Mouse (Mus musculus) liver, adult 2 months (tissue): Measurements from ENCODE around the gene Spred2. TPM values are rescaled to one million over a fixed set of nuclear protein-coding genes. Genes with fewer than 3 reads are reported as not detected.

Experiments
- DNase-seq: peaks from one replicate; pipeline ENCODE4 v3.0.0-alpha.2; 2011; ENCODE audit warnings: low read depth, low spot score; ENCODE audit errors: extremely low read depth
- H3K27ac ChIP-seq: fragments of 200-500 bp; replicated peaks from 2 replicates; pipeline ENCODE4 v1.5.1; 2012; ENCODE audit warnings: low read depth, mild to moderate bottlenecking, control low read depth, inconsistent platforms, low read length; ENCODE audit not compliant: insufficient read depth
- H3K27me3 ChIP-seq: fragments of 200-500 bp; 2 replicates; pipeline ENCODE4 v1.6.1; 2012; ENCODE audit warnings: mild to moderate bottlenecking, moderate library complexity, low read length, inconsistent platforms; ENCODE audit not compliant: control insufficient read depth, insufficient read depth
- H3K36me3 ChIP-seq: fragments of 200-500 bp; 2 replicates; pipeline ENCODE4 v1.6.1; 2012; ENCODE audit warnings: low read length, inconsistent platforms; ENCODE audit not compliant: control insufficient read depth, insufficient read depth
- H3K4me1 ChIP-seq: fragments of 200-500 bp; 2 replicates; pipeline ENCODE4 v1.6.1; 2011; ENCODE audit warnings: low read length; ENCODE audit not compliant: control insufficient read depth, insufficient read depth
- H3K4me3 ChIP-seq: fragments of 200-500 bp; 2 replicates; pipeline ENCODE4 v1.5.1; 2011; ENCODE audit warnings: low read depth, mild to moderate bottlenecking, control low read depth, low read length, moderate library complexity; ENCODE audit not compliant: insufficient read depth
- H3K79me2 ChIP-seq: fragments of 200-500 bp; 2 replicates; pipeline ENCODE4 v1.6.1; 2012; ENCODE audit warnings: inconsistent platforms, mild to moderate bottlenecking, low read length, moderate library complexity; ENCODE audit not compliant: control insufficient read depth, insufficient read depth
- H3K9ac ChIP-seq: fragments of 200-500 bp; 2 replicates; pipeline ENCODE4 v1.6.1; 2012; ENCODE audit warnings: low read depth, mild to moderate bottlenecking, control low read depth, inconsistent platforms, low read length
- CTCF ChIP-seq: fragments of 200-500 bp; IDR thresholded peaks from 2 replicates; pipeline ENCODE4 v1.5.1; 2011; ENCODE audit warnings: low read depth, low read length, control low read depth
- POLR2A ChIP-seq: fragments of 200-500 bp; IDR thresholded peaks from 2 replicates; pipeline ENCODE4 v1.6.1; 2011; ENCODE audit warnings: low read length, control low read depth; ENCODE audit not compliant: insufficient read depth; ENCODE audit errors: extremely low read depth
- WGBS: fragments of 180-500 bp; shearing (Covaris S2); methylation state at CpG from one replicate; pipeline ENCODE4 v1.1.7; 2018; 5-methylcytosine and 5-hydroxymethylcytosine counted together
- polyA plus RNA-seq: library from polyadenylated mRNA; depleted of rRNA; stranded (reverse); fragments of >200 nt; gene quantifications from 2 replicates; pipeline ENCODE4 v1.2.3, GENCODE M21; 2012; rRNA removed
- total RNA-seq: library from RNA; depleted of rRNA; stranded (reverse); fragments of >200 nt; gene quantifications from 2 replicates; pipeline ENCODE4 v1.2.3, GENCODE M21; 2014; rRNA removed

Spred2 gene
- total and polyA plus RNA-seq, 2 experiments: 3.1 to 5.2 TPM

- H3K36me3 ChIP-seq: peaks cover 50% of the 10 kb centered on the region
- H3K79me2 ChIP-seq: no peaks in the 10 kb centered on the region
- H3K27ac ChIP-seq: no peak overlapping the region
- H3K27me3 ChIP-seq: no peaks in the 10 kb centered on the region
- H3K4me3 ChIP-seq: no peak overlapping the region
- no peak for DNase-seq
- WGBS: 98% methylated on average over 6 of the region's 6 CpGs
- no peak for TF ChIP-seq POLR2A
- TF ChIP-seq CTCF: no peak
- H3K9ac ChIP-seq: no peak overlapping the region
- H3K4me1 ChIP-seq: no peaks in the 10 kb centered on the region
These were observed 144.3 kb downstream of the Spred2 start for GRCm38 (mm10) chr11:20068346-20069004.

DNA sequence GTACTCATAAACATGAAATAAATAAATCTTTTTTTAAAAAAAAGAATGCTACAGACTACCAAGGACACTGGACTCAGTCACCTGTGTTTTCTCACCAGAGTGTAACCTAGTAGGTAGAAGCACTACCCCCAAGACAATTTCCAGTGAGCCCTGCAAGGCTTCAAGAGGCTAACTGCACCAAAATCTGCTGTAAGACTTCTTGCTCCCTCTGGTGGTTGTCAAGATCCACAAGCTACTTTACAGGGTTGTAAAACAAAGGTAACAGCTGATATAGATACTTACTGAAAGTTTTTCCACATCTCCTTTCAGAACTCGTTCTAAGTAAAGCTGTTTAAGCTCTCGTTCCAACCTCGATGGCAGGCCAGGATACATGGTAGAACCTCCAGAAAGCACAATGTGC, 148.0 kb downstream of the Spred2 start:
- DNase-seq: peak; percentile 33
- Histone ChIP-seq H3K27ac (no peak overlapping the region), H3K36me3 (peaks cover 52% of the 10 kb centered on the region), H3K9ac (no peak overlapping the region), H3K27me3 (no peaks in the 10 kb centered on the region), H3K4me1 (no peaks in the 10 kb centered on the region), H3K4me3 (no peak overlapping the region), H3K79me2 (no peaks in the 10 kb centered on the region)
- TF ChIP-seq POLR2A: no peak
- TF ChIP-seq CTCF: peak; percentile 35
- WGBS: 81% methylated on average over 3 of the region's 3 CpGs

- no peaks in the 10 kb centered on the region for H3K4me1 ChIP-seq
- DNase-seq: no peak
- H3K4me3 ChIP-seq: no peak overlapping the region
- no peak overlapping the region for H3K27ac ChIP-seq
- TF ChIP-seq CTCF (no peak), POLR2A (no peak)
- H3K36me3 ChIP-seq: peaks cover 54% of the 10 kb centered on the region
- no peaks in the 10 kb centered on the region for H3K79me2 ChIP-seq
- WGBS: 92% methylated on average over 5 of the region's 5 CpGs
- no peak overlapping the region for H3K9ac ChIP-seq
- H3K27me3 ChIP-seq: no peaks in the 10 kb centered on the region
These were observed 148.7 kb downstream of the Spred2 start for GRCm38 (mm10) chr11:20072826-20073225.

Other genes with a start within 250 kb of the Spred2 start
- 67.3 and 68.8 TPM in 2 replicates for gene Actr2, start 188.5 kb downstream of the Spred2 start, total RNA-seq
- gene Actr2, start 188.5 kb downstream of the Spred2 start, polyA plus RNA-seq: 16.6 and 17.4 TPM in 2 replicates